9 mouse cellular contexts compared by ENCODE assay signal in the genomic region with DNA sequence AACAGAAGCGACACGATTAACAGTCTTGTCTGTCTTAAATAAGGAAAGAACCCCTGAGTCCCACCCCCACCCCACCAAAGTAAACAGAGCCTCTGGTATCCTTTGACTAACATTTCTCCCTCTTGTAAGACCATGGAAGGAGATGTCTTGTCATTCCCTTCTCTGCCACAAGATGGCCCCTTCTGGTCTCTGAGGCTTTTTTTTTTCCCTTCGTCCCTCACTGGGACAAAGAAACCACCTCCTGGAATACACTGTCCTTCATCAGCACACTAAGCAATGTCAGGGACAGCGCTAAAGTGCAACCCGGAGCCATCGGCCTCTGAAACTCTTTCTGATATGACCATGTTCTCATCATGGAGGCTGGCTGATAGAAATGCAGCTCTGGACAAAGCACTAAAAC.
DNase-seq lines count a peak whose midpoint lies in the region; ATAC-seq and TF ChIP-seq lines count a peak whose summit lies in the region.
"Had no signal": no experiment of that assay in that cellular context is flagged by ENCODE, and none has a peak within 500 bp of the region (broad histone marks: within the 10 kb centered on the region; RNA-seq: fewer than 3 reads in every experiment).

No protein-coding gene starts in this region.

- no peaks in the 10 kb centered on the region for H3K9me3 ChIP-seq in MEL (replicated peaks; ENCODE audit: insufficient read depth, low read length)
- H3K9me3 ChIP-seq: stomach, embryonic 15.5 days had no signal

- H3K4me3 ChIP-seq in MEL (ENCODE audit: control insufficient read depth in 1 of 2, insufficient read depth in 1 of 2, low read depth in 2 of 2, low read length in 2 of 2), result no peak overlapping the region
- H3K4me3 ChIP-seq: stomach, embryonic 15.5 days had no signal

- TF ChIP-seq EP300 in MEL (IDR thresholded peaks at IDR 0.05; ENCODE audit: low read depth in 1 of 2, low read length in 2 of 2), result no peak

- no peaks in the 10 kb centered on the region for H3K36me3 ChIP-seq in MEL (ENCODE audit: control insufficient read depth in 1 of 2, insufficient read depth in 2 of 2, low read length in 2 of 2)
- H3K36me3 ChIP-seq in splenic B cell, adult 2 months (ENCODE audit: control insufficient read depth, insufficient read depth, low read length, poor library complexity, severe bottlenecking), result no peaks in the 10 kb centered on the region; the same call in none of the 2 replicates
- H3K36me3 ChIP-seq: stomach, embryonic 15.5 days had no signal

- no peaks in the 10 kb centered on the region for H3K27me3 ChIP-seq in MEL (ENCODE audit: control insufficient read depth in 1 of 2, insufficient read depth in 2 of 2, low read length in 2 of 2)
- no peaks in the 10 kb centered on the region for H3K27me3 ChIP-seq in splenic B cell, adult 2 months (ENCODE audit: control insufficient read depth, insufficient read depth, low read length, poor library complexity, severe bottlenecking)
- H3K27me3 ChIP-seq: stomach, embryonic 15.5 days had no signal

- peak; percentile 49 to 83 (median 70) for TF ChIP-seq CTCF in MEL (IDR thresholded peaks at IDR 0.05 in 2 of 3, conservative IDR thresholded peaks at IDR 0.05 in 1 of 3; ENCODE audit: control insufficient read depth in 1 of 3, insufficient read depth in 1 of 3, low read depth in 2 of 3, low read length in 3 of 3, poor library complexity in 1 of 3, severe bottlenecking in 1 of 3)

- no peak overlapping the region for H3K9ac ChIP-seq in MEL (ENCODE audit: control insufficient read depth, low read depth, low read length, poor library complexity, severe bottlenecking)
- H3K9ac ChIP-seq: stomach, embryonic 15.5 days had no signal

- DNase-seq in heart, adult 11 months, result peak; percentile 87
- no peak for DNase-seq in heart, postnatal 25 days (ENCODE audit: low spot score)
- DNase-seq in MEL (ENCODE audit: low read depth, low spot score), result peak; percentile 76
- DNase-seq in cerebellum, adult 9-10 months, result peak; percentile 79
- DNase-seq in kidney, postnatal 14 days, result peak; percentile 81
- peak; percentile 68 for DNase-seq in lung, postnatal 25 days (ENCODE audit: low spot score)
- peak; percentile 72 for DNase-seq in splenic B cell, adult 2 months (ENCODE audit: low read depth, low spot score)

- TF ChIP-seq POLR2A in MEL (IDR thresholded peaks at IDR 0.05; ENCODE audit: control insufficient read depth in 1 of 2, insufficient read depth in 1 of 2, low read depth in 1 of 2, low read length in 2 of 2, poor library complexity in 1 of 2), result no peak

- peak; percentile 64 for ATAC-seq in granulocyte monocyte progenitor cell, adult 5-6 weeks (replicated peaks; ENCODE audit: poor library complexity, severe bottlenecking)

- intact Hi-C loops in heart, postnatal 25 days (cut with DNase I), result loop anchor here (1.0 to 2.0 kb wide), 2 partner anchors 24 to 190 kb away; no protein-coding TSS in a partner anchor

- H3K27ac ChIP-seq in MEL (ENCODE audit: control insufficient read depth, low read depth, low read length), result no peak overlapping the region
- H3K27ac ChIP-seq: stomach, embryonic 15.5 days had no signal

- no peaks in the 10 kb centered on the region for H3K79me2 ChIP-seq in MEL (ENCODE audit: control insufficient read depth, insufficient read depth, low read length, poor library complexity)

- peak; percentile 66 for TF ChIP-seq RAD21 in MEL (IDR thresholded peaks at IDR 0.05; ENCODE audit: low read depth, low read length)

- no peaks in the 10 kb centered on the region for H3K4me1 ChIP-seq in MEL (ENCODE audit: control insufficient read depth in 1 of 2, insufficient read depth in 2 of 2, low read length in 2 of 2)

TF ChIP-seq in MEL, 35 proteins besides CTCF, POLR2A, EP300 and RAD21:
- TF ChIP-seq CHD2 (IDR thresholded peaks at IDR 0.05; ENCODE audit: low read length) (no peak), MYC (IDR thresholded peaks at IDR 0.05; ENCODE audit: low read depth, low read length) (no peak), POLR2AphosphoS2 (IDR thresholded peaks at IDR 0.05; ENCODE audit: low read length) (no peak), ZNF384 (IDR thresholded peaks at IDR 0.05; ENCODE audit: low read depth, low read length) (peak; percentile 93), MAFK (IDR thresholded peaks at IDR 0.05; ENCODE audit: borderline replicate concordance, low read depth, low read length) (no peak), ETS1 (IDR thresholded peaks at IDR 0.05; ENCODE audit: low read depth, low read length) (no peak), USF1 (IDR thresholded peaks at IDR 0.05; ENCODE audit: low read depth, low read length) (no peak), GABPA (IDR thresholded peaks at IDR 0.05; ENCODE audit: low read depth, low read length) (no peak), TBP (IDR thresholded peaks at IDR 0.05; ENCODE audit: low read depth, low read length) (no peak), SMC3 (IDR thresholded peaks at IDR 0.05; ENCODE audit: low read depth, low read length) (peak; percentile 89), ZC3H11A (IDR thresholded peaks at IDR 0.05; ENCODE audit: low read depth, low read length) (peak; percentile 49; the same call in 1 of the 2 replicates), SIN3A (IDR thresholded peaks at IDR 0.05; ENCODE audit: low read length) (no peak), ZMIZ1 (IDR thresholded peaks at IDR 0.05; ENCODE audit: low read depth, low read length) (no peak)
